Mouse (Mus musculus) testis, postnatal 10 days (tissue): Measurements from ENCODE around the gene Tor3a.

Experiments
- DNase-seq: peaks from one replicate; pipeline ENCODE4 v3.0.0; 2021; ENCODE audit warnings: low spot score

Tor3a gene

DNA sequence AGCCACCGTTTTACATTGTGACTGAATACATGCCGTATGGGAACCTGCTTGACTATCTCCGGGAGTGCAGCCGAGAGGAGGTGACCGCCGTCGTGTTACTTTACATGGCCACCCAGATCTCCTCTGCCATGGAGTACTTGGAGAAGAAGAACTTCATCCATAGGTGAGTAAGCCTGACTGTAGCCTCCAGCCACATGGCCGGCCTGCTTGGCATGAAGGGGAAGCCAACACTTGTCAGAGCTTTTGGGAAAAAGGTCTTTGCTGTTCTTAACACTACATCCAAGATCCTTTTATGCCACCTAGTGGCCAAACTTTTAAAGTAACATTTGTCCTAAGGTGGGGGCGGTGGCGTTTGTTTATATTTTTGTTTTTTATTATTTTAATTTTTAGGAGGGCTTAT lies 41.1 kb downstream of the Tor3a start:
- no peak for DNase-seq

DNA sequence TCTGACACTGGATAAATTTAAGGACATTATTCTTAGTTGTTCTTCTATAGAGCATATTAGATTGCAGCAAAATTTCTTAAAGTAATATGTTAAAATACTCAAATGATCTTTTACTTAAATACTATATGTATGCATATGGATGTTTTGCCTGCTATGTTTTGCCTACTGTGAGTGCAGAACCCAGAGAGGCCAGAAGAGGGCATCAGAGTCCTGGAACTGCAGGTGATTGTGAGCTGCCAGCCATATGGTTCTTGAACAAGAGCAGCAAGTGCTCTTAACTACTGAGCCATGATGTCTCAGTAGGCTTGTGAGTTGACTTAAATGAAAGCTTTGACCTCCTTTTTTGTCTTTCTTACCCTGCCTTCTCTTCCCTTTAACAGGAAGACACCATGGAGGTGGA lies 43.2 kb downstream of the Tor3a start:
- no peak for DNase-seq

DNA sequence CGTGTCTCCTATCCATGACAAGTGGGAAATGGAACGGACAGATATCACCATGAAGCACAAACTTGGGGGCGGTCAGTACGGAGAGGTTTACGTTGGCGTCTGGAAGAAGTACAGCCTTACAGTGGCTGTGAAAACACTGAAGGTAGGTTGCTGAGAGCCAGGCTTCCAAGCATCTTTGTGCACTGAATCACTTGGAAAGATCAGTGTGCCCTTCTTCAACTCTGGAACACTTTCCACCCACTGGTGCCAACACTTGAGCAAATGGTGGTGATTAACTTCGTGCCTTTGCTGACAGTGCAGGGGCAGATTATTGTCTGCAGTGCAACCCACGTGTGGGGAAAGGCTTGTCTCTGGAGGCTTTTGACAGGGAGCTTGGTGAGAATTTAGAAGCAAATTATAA lies 44.2 kb downstream of the Tor3a start:
- DNase-seq, result no peak

DNA sequence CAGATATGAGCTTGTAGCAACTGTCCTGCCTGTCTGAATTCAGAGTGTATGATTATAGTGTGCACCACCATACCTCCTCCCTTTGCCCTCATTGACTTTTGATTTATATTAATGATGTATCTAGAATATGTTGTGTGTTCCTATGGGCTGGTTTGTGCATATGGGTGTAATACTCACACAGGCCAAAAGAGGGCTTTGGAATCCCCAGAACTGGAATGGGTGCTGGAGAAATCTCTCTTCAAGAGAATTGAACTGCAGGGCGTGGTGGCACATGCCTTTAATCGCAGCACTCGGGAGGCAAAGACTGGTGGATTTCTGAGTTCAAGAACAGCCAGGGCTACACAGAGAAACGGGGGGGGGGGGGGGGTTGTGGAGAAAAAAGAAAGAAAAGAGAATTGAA lies 47.4 kb downstream of the Tor3a start:
- no peak for DNase-seq

DNA sequence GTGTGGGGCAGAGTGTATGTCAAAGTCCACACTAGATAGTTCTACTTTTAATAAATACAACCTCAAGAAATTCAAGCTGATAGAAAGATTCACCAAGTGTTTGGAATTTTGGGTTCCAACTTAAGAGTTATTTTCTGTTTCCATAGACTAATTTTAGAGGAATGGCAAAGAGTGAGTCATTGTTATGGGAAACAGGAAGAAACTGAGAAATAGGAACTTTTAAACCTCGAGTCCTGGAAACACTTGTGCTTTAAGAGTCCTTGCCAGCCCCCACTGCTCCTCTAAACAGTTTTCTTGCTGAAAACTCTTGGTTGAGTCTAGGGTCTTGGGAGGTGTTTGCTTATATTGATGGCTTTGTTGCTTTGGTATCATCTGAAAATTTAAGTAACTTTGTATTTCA lies 49.9 kb downstream of the Tor3a start:
- DNase-seq, result no peak

DNA sequence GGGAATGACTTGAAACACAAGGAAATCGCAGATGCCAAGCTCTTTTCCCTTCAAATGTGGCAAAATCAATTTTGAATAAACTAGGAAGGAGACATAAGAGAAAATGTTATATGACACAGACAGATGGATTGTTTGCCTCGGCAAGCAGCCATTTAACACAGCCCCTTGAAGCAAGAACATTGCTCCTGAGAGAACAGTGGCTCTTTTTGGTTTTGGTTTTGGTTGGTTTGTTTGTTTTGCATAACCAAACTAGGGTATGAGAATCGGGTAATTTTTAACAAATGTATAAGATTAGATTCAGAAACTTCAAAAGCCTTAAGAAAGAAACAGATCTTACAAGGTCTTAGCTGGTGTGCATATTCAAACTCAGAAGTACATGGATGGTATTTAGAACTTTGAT lies 53.2 kb downstream of the Tor3a start:
- DNase-seq, result no peak

DNA sequence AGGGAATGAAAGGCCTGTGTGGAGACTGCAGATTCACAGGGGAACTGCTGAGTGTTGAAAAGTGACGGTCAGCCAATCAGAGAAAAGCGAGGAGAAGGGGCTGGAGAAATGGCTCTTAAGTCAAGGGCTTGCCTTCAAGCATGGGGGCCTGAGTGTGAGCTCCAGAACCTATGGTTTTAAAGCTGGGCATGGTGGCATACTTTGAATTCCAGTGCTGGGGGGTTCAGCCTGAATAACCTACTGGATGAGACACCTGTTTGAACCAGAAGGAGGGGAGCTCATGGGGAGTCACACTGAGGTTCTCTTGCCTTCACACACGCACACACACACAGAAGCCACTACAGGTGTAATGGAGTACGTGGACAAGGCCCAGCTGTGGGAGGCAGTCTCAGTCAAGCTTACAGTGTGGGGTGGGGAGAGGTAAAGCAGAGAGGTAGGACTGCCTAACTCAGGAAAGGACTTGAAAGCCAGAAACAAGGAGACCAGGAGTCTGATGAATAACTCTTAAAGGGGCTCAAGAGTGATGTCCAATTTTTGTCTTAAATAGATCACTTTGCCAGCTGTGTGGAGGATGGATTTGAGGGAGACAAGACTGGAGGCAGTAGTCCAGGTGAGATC lies 53.8 kb downstream of the Tor3a start:
- DNase-seq, result no peak

DNA sequence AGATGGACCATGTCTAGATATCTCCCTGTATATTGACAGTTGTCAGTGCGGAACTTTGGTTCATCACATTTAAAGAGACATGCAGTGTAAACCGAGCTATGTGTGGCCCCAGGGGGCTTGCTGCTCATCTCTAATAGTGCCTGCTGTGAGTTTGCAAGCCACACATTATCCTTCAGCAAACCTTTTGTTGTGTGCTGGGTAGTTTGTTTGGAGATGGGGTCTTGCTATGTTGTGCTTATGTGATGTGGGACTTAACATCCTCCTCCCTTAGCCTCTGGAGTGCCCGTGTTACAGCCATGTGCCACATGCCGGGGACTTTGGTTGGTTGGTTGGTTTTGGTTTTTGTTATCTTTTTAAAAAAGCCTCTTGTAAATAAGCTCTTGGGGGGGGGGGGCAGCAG lies 56.3 kb downstream of the Tor3a start:
- DNase-seq, result no peak

DNA sequence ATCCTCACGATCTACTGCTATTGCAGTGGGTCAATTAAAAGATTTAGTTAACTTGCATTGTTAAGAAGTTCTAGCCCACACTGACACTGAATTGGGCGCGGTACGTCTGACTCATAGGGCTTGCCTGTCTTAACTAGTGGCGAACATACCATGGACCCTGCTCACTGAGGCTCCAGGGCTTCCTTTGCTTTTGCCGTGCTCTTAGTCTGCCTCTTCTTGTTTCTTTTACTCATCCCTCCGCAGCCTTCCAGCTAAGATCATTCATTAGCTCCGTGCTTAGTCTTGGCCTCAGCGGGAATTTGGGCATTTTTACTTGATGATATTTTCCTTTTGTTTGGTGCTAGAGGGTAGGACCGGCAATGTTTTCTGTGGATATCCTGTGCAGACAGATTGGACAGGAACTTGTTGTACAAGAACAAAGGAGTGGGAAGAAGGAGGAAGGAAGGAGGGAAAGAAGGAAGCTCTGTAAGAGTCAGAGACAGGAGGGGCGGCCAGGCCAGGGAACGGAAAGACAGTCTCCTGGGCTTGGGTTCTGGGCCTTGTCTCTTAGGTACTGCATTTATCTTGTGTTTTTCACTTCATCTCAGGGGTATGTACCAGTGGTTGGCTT lies 57.1 kb downstream of the Tor3a start:
- no peak for DNase-seq

DNA sequence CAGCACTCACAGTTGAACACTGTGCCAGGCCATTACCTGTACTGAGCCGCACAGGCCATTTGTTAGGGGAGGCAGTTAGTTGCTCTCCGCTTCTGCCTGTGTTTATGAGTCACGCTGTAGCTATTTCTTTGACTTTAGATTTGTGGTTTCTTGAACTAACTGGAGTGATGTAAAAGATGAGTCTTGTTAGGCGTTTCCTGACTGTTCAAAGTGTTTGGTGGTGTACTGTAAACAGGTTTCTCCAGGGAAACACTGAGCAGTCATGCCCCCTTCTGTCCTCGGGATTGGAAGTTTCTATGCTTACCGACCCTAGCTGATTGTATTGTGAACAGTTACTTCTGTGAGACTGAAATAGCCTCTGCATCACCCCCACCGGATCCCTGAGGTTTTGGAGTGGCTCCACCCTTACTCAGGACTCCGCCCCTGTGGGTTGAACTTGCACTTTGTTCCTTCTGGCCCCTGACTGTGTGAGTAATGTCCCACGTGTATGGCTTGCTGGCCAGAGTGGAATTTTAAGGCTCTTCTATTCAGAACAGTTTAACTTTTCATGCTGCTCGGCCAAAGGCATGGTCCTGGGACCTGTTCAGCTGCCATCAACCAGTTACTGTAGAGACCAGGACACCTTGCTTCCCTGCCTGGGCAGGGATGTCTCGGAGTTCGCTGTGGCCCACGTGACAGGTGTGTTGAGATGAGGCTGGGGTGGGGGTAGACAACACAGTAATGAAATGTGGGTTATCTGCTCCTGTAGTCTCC lies 58.6 kb downstream of the Tor3a start:
- peak; percentile 58 for DNase-seq

DNA sequence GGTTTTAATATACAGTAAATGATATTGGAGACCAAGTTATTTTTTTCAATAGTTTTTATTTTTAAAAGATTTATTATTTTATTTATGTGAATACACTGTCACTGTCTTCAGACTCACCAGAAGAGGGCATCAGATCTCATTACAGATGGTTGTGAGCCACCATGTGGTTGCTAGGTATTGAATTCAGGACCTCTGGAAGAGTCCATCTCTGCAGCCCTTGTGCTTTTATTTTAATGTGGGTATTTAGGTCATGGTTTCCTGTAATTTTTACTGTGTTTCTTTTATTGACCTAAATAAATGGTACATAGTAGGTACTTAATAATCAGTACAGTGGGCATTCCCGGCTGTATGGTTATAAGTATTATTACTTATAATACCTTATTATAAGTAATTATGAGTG lies 59.4 kb downstream of the Tor3a start:
- no peak for DNase-seq

DNA sequence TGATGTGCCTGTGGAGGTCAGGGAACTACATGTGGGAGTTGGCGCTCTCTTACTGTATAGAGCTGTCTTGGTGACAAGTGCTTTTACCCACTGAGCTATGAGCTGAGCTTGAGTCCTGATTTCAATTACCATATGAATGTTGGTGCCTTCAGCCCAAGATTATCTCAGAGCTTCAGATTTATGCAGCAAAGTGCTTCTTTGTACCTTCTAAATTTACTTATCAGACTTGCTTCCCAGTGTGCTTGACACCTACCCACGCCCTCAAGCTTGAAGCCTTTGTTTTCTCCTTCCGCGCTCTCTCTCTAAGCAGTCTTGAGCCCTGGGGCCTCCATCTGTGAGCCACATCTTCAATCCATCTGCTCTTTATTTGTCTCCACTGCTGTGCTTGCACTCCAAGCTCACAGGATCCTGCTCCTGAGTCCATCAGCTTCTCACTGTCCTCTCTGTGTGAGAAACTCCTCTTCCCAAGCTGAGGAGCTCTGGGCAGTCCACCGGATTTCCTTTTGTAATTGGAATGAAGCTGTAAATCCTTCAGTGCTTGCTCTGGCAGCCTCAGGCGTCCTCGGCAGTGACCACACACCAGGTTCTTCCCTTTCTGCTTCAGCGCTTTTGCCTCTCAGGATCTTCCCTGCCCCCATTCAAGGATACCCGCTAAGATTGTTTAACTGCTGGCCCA lies 60.2 kb downstream of the Tor3a start:
- DNase-seq, result no peak

DNA sequence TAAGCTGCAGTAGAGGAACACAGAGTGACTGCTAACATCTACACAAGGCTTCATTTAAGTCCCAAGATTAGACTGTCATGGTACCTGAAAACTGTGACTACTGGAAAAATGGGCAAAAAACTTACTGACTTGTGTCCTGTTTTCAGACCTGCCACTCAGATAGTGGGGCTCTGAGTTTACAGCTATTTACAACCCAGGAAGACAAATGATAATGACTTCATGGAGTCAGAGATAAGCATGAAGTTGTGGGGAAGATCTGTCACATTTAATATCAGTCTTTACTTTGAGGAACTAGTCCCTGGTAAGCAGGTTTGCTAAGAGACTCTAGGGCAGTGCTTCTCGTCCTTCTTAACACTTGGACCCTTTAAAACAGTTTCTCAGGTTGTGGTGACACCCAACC lies 63.9 kb downstream of the Tor3a start:
- no peak for DNase-seq

DNA sequence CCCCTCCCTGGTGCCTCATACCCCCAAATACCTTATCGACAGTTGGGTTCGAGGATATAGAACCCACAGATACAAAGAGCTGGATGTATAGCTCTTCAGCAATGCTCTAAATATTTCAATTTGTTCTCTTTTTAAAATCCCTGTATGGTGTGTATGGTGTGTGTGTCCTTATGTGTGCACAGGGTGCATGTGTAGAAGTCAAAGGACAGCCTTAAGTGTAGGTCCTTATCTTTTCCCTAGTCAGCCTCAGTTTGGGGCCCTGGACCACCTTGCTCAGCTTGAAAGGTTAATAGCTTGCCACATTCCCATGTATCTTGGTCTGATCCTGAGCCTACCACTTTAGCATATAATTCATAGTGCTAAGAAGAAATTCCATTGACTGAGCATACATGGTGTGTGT lies 65.7 kb downstream of the Tor3a start:
- no peak for DNase-seq

DNA sequence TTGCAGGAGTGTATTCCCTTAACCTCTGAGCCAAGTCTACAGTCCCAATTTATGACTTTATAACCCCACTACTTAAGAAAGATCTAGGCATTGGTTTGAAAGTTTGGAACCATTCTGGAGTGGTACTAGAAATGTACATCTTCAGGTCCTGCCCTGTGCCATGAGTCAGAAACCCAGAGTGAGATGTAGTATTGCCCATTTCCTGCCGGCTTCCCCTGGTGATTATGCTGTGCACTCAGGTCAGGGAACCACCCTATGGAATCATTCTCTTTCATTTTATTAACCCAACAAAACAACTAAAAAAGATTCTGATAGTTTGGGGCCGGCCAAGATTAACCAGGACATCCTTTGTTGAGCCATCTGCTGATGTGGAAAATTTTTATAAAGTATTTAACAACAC lies 68.2 kb downstream of the Tor3a start:
- no peak for DNase-seq

DNA sequence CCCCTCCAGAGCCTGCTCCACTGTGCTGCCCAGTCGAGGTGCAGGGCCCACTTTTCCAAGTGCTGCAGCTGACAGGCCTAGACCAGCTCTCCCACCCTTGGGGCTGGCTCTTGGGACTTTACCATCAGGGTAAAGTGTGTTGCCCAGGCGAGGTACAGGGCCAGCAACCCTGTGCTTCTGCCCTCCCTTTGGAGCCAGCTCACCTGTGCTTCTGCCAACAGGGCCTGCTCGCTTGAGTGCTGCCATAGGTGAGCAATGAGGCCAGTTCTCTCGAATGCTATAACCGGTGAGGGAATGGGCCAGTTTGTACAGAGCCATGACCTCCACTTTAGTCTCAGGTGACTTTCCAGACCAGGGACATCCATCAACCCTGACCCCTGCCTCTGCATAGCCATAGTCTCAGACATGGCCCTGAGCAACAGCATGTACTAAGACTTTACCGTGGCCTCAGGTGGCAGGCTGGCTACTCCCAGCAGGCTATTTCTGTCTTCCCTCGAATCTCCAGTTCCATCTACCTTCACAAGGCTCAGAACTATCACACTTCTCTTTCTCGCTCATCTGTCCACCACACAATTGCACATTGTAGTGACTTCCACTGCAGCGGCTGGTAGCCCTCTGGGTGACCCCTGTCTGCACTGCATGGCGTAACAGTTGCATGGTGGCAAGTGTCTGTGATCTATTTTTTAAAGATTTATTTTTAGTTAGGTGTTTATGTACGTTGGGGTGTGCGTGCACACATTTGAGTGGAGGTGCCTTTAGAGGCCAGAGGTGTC lies 68.9 kb downstream of the Tor3a start:
- no peak for DNase-seq
